ENCODE assay signal across 8 mouse cellular contexts in the genomic region with DNA sequence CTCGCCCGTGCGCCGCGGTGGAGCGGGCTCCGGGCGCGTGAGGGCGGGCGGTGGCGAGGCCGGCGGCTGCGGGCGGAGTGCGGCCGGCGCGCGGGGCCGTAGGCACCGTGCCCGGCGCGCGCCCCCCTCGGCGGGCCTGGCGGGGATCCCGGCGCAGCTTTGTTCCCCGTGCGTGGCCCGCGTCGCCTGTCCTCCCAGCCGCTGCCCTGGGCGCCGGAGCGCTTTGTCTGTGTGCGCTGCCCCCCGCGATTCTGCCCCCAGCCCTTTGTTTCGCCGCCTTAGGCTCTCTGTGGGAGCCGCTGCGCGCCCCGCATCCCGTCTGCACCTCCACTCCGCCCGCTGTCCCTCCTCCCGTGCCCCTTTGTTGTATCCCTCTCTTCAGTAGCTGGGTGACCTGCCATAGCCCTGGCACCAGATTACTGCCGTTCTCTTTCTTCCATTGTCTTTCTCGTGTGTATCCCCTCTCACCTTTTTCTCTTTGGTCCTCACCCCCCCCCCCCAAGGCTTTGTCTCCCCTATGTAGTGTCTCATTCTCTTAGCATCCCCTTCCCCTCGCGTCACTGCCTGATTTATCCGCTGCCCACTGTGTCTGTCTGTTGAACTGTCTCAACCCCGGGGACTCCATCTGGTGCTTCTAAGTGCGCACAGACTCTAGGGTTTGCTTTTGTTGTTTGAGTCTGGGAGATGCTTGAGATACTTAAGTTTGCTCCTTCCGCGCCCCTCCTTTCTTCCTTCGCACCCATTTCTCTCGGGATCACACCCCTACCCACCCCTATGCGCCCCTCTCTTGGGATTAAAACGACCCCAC.
DNase-seq lines count a peak whose midpoint lies in the region; TF ChIP-seq lines count a peak whose summit lies in the region.

No protein-coding gene starts in this region.

- peaks cover 8% of the 10 kb centered on the region; the same call in 1 of the 2 replicates for H3K4me1 ChIP-seq in kidney, adult 2 months (ENCODE audit: control insufficient read depth, insufficient read depth, low read length)
- H3K4me1 ChIP-seq in lung, adult 2 months (ENCODE audit: control insufficient read depth, insufficient read depth, low read length): peaks cover 19% of the 10 kb centered on the region

- peak; percentile 12 to 19 for DNase-seq in spleen, adult 18-20 months
- DNase-seq in spleen, adult 12 weeks (ENCODE audit: low spot score): no peak
- peak; percentile 46 to 71 for DNase-seq in cerebellum, adult 18-20 months
- peak; percentile 40 for DNase-seq in forelimb bud, embryonic 11.5 days (ENCODE audit: low read depth, low spot score)
- peak; percentile 20 for DNase-seq in kidney, adult 2 months
- peak; percentile 33 for DNase-seq in lung, adult 2 months
- DNase-seq in ovary, adult 18-20 months (ENCODE audit: low spot score): peak; percentile 11
- DNase-seq in thymus, postnatal 25 days: peak; percentile 46

- WGBS in kidney, adult 2 months: 17% methylated on average over 67 of the region's 67 CpGs
- 7% methylated on average over 57 of the region's 67 CpGs for WGBS in lung, adult 2 months

- no peaks in the 10 kb centered on the region for H3K27me3 ChIP-seq in kidney, adult 2 months (replicated peaks; ENCODE audit: control insufficient read depth, insufficient read depth, low read length)

- TF ChIP-seq CTCF in kidney, adult 2 months (conservative IDR thresholded peaks at IDR 0.05; ENCODE audit: insufficient read depth, insufficient read length, low read depth, low read length): no peak
- no peak for TF ChIP-seq CTCF in lung, adult 2 months (IDR thresholded peaks at IDR 0.05; ENCODE audit: insufficient read depth, low read length)

- 0 out of 2 replicates have a peak overlapping the region, but pooled peaks have one; percentile 12 for H3K27ac ChIP-seq in kidney, adult 2 months (ENCODE audit: insufficient read depth, low read depth, low read length)

- H3K4me3 ChIP-seq in kidney, adult 2 months (ENCODE audit: insufficient read depth, low read depth, low read length): peak overlapping the region; percentile 63
- H3K4me3 ChIP-seq in lung, adult 2 months (replicated peaks; ENCODE audit: extremely low read depth, low read depth, low read length): peak overlapping the region; percentile 47

- TF ChIP-seq POLR2A in kidney, adult 2 months (IDR thresholded peaks at IDR 0.05; ENCODE audit: low read depth, low read length): no peak
- no peak for TF ChIP-seq POLR2A in lung, adult 2 months (IDR thresholded peaks at IDR 0.05; ENCODE audit: borderline replicate concordance, extremely low read depth, low read depth, low read length)

- no peaks in the 10 kb centered on the region for H3K36me3 ChIP-seq in kidney, adult 2 months (ENCODE audit: control insufficient read depth, insufficient read depth, low read length)
